Comparison of ENCODE assay signal across 21 mouse cellular contexts in the genomic region with DNA sequence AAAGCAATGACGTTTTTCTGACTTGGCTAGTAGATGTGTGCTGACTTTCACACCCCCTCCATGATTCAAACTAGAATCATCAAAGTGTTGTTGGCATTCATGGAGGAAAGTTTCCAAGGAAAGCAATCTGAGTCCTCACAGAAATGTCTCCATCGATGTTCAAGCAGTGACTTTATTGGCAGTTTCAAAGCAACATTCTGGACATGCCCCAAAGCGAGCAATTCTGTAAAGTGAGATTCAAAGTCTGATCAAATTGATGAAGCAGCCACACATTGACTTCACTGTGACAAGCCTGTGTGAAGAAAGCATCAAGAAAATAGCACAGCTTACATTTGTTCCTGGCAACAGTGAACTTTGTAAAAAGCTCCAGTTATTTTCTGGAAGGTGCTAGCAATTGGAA.
DNase-seq lines count a peak whose midpoint lies in the region; ATAC-seq and TF ChIP-seq lines count a peak whose summit lies in the region.
"Had no signal": no experiment of that assay in that cellular context is flagged by ENCODE, and none has a peak within 500 bp of the region (broad histone marks: within the 10 kb centered on the region; RNA-seq: fewer than 3 reads in every experiment).

No protein-coding gene starts in this region.

- ATAC-seq in forebrain, postnatal 0 days: peak; percentile 54; the same call in 1 of the 2 replicates
- no peak for ATAC-seq in forebrain, embryonic 12.5 days (ENCODE audit: low FRiP score)
- no peak for ATAC-seq in lung, embryonic 14.5 days (ENCODE audit: insufficient read depth)
- ATAC-seq in midbrain, postnatal 0 days (ENCODE audit: low FRiP score): no peak
- ATAC-seq: forebrain, embryonic 13.5 days; hindbrain, embryonic 16.5 days; inflammation-experienced regulatory T-cells, adult 6 months had no signal

- H3K4me3 ChIP-seq in forebrain, postnatal 0 days (ENCODE audit: low read depth, low read length): no peak overlapping the region
- H3K4me3 ChIP-seq in forebrain, embryonic 12.5 days (replicated peaks): no peak overlapping the region
- no peak overlapping the region for H3K4me3 ChIP-seq in lung, embryonic 14.5 days (ENCODE audit: low read depth, low read length)
- H3K4me3 ChIP-seq in midbrain, postnatal 0 days (ENCODE audit: low read depth, low read length): no peak overlapping the region
- H3K4me3 ChIP-seq in cerebellum, adult 2 months (replicated peaks; ENCODE audit: insufficient read depth, low read depth, low read length): no peak overlapping the region
- H3K4me3 ChIP-seq: embryonic facial prominence, embryonic 15.5 days; erythroblast, embryonic 14.5 days; forebrain, embryonic 13.5 days; hindbrain, embryonic 12.5 days had no signal

- H3K9me3 ChIP-seq in forebrain, postnatal 0 days (ENCODE audit: low read length): no peaks in the 10 kb centered on the region
- H3K9me3 ChIP-seq in forebrain, embryonic 12.5 days: no peaks in the 10 kb centered on the region
- H3K9me3 ChIP-seq in lung, embryonic 14.5 days (ENCODE audit: low read depth, low read length): no peaks in the 10 kb centered on the region
- no peaks in the 10 kb centered on the region for H3K9me3 ChIP-seq in midbrain, postnatal 0 days (ENCODE audit: low read length)
- H3K9me3 ChIP-seq: embryonic facial prominence, embryonic 15.5 days; forebrain, embryonic 13.5 days; hindbrain, embryonic 12.5 days had no signal

- H3K4me1 ChIP-seq in forebrain, postnatal 0 days (ENCODE audit: insufficient read depth): no peaks in the 10 kb centered on the region
- no peaks in the 10 kb centered on the region for H3K4me1 ChIP-seq in forebrain, embryonic 12.5 days
- no peaks in the 10 kb centered on the region for H3K4me1 ChIP-seq in lung, embryonic 14.5 days (ENCODE audit: insufficient read depth)
- H3K4me1 ChIP-seq in midbrain, postnatal 0 days (ENCODE audit: insufficient read depth, low read length): no peaks in the 10 kb centered on the region
- no peaks in the 10 kb centered on the region for H3K4me1 ChIP-seq in cerebellum, adult 2 months (ENCODE audit: control insufficient read depth, insufficient read depth, low read length)
- H3K4me1 ChIP-seq: embryonic facial prominence, embryonic 15.5 days; forebrain, embryonic 13.5 days; hindbrain, embryonic 12.5 days had no signal

- no peak overlapping the region for H3K27ac ChIP-seq in forebrain, postnatal 0 days (ENCODE audit: low read depth, low read length)
- H3K27ac ChIP-seq in forebrain, embryonic 12.5 days: no peak overlapping the region
- no peak overlapping the region for H3K27ac ChIP-seq in lung, embryonic 14.5 days (ENCODE audit: low read depth)
- no peak overlapping the region for H3K27ac ChIP-seq in midbrain, postnatal 0 days (ENCODE audit: low read depth, low read length)
- H3K27ac ChIP-seq in cerebellum, adult 2 months (ENCODE audit: insufficient read depth, low read length): no peak overlapping the region
- H3K27ac ChIP-seq: embryonic facial prominence, embryonic 15.5 days; forebrain, embryonic 13.5 days; hindbrain, embryonic 12.5 days had no signal

- H3K36me3 ChIP-seq in forebrain, postnatal 0 days (ENCODE audit: insufficient read depth): no peaks in the 10 kb centered on the region
- H3K36me3 ChIP-seq in forebrain, embryonic 12.5 days (replicated peaks): no peaks in the 10 kb centered on the region
- no peaks in the 10 kb centered on the region for H3K36me3 ChIP-seq in lung, embryonic 14.5 days (ENCODE audit: insufficient read depth)
- no peaks in the 10 kb centered on the region for H3K36me3 ChIP-seq in midbrain, postnatal 0 days (ENCODE audit: insufficient read depth, low read length)
- H3K36me3 ChIP-seq: embryonic facial prominence, embryonic 15.5 days; hindbrain, embryonic 12.5 days had no signal

- H3K27me3 ChIP-seq in forebrain, postnatal 0 days (ENCODE audit: insufficient read depth, low read length): no peaks in the 10 kb centered on the region
- no peaks in the 10 kb centered on the region for H3K27me3 ChIP-seq in forebrain, embryonic 12.5 days
- H3K27me3 ChIP-seq in lung, embryonic 14.5 days (ENCODE audit: insufficient read depth, low read length): no peaks in the 10 kb centered on the region
- no peaks in the 10 kb centered on the region for H3K27me3 ChIP-seq in midbrain, postnatal 0 days (ENCODE audit: insufficient read depth, low read length)
- H3K27me3 ChIP-seq in cerebellum, adult 2 months (ENCODE audit: control insufficient read depth, insufficient read depth, low read length): no peaks in the 10 kb centered on the region
- H3K27me3 ChIP-seq: embryonic facial prominence, embryonic 15.5 days; forebrain, embryonic 13.5 days; hindbrain, embryonic 12.5 days had no signal

- H3K4me2 ChIP-seq in forebrain, postnatal 0 days (ENCODE audit: low read depth): no peak overlapping the region
- no peak overlapping the region for H3K4me2 ChIP-seq in forebrain, embryonic 12.5 days
- no peak overlapping the region for H3K4me2 ChIP-seq in lung, embryonic 14.5 days
- H3K4me2 ChIP-seq in midbrain, postnatal 0 days (ENCODE audit: low read depth, low read length, poor library complexity, severe bottlenecking): no peak overlapping the region
- H3K4me2 ChIP-seq: embryonic facial prominence, embryonic 15.5 days; forebrain, embryonic 13.5 days; hindbrain, embryonic 12.5 days had no signal

- no peak overlapping the region for H3K9ac ChIP-seq in forebrain, postnatal 0 days
- H3K9ac ChIP-seq in forebrain, embryonic 12.5 days: no peak overlapping the region
- H3K9ac ChIP-seq in lung, embryonic 14.5 days: no peak overlapping the region
- H3K9ac ChIP-seq in midbrain, postnatal 0 days (replicated peaks; ENCODE audit: low read length, poor library complexity, severe bottlenecking): no peak overlapping the region
- H3K9ac ChIP-seq: embryonic facial prominence, embryonic 15.5 days; forebrain, embryonic 13.5 days; hindbrain, embryonic 12.5 days had no signal

- WGBS in forebrain, postnatal 0 days: 66% methylated on average over 3 of the region's 3 CpGs
- WGBS in forebrain, embryonic 12.5 days: 76% methylated on average over 3 of the region's 3 CpGs
- WGBS in lung, embryonic 14.5 days: 42% methylated on average over 3 of the region's 3 CpGs
- 78% methylated on average over 3 of the region's 3 CpGs for WGBS in midbrain, postnatal 0 days
- WGBS in cerebellum, adult 2 months: 69% methylated on average over 3 of the region's 3 CpGs

- no peak for TF ChIP-seq CTCF in forebrain, postnatal 0 days (IDR thresholded peaks at IDR 0.05; ENCODE audit: low read depth)
- TF ChIP-seq CTCF in lung, embryonic 14.5 days (IDR thresholded peaks at IDR 0.05; ENCODE audit: low read depth): no peak
- no peak for TF ChIP-seq CTCF in brain, embryonic 14.5 days (IDR thresholded peaks at IDR 0.05; ENCODE audit: borderline replicate concordance, extremely low read depth, insufficient read depth, insufficient read length)
- TF ChIP-seq CTCF in midbrain, postnatal 0 days (IDR thresholded peaks at IDR 0.05): no peak
- TF ChIP-seq CTCF in cerebellum, adult 2 months (IDR thresholded peaks at IDR 0.05; ENCODE audit: borderline replicate concordance, insufficient read depth, low read depth, low read length): no peak

- DNase-seq in forebrain, postnatal 0 days: peak; percentile 65
- DNase-seq in lung, embryonic 14.5 days: peak; percentile 42
- DNase-seq in lung, postnatal 36 days: no peak
- DNase-seq in brain, embryonic 14.5 days (ENCODE audit: low read depth): peak; percentile 24
- DNase-seq in midbrain, postnatal 0 days (ENCODE audit: low spot score): no peak
- DNase-seq in cerebellum, adult 2 months: no peak
- DNase-seq: adrenal gland, postnatal 10 days; cerebellum, adult 8-10 months; cerebellum, postnatal 14 days; embryo, embryonic 11 days; gastrocnemius, postnatal 36 days; heart, adult 11 months; heart, postnatal 10 days; heart, postnatal 4 days had no signal

- TF ChIP-seq POLR2A in brain, embryonic 14.5 days (IDR thresholded peaks at IDR 0.05; ENCODE audit: borderline replicate concordance, extremely low read depth, insufficient read depth, insufficient read length, poor library complexity, severe bottlenecking): no peak
- TF ChIP-seq POLR2A in cerebellum, adult 2 months (IDR thresholded peaks at IDR 0.05; ENCODE audit: borderline replicate concordance, insufficient read depth, low read length): no peak

Comparison
In these comparisons a context has a peak if more than half of its experiments do, and no peak if none do; other contexts are left out.
1. DNase-seq: peak in forebrain, postnatal 0 days (single experiment), lung, embryonic 14.5 days (single experiment) and brain, embryonic 14.5 days (single experiment); none in lung, postnatal 36 days (single experiment), midbrain, postnatal 0 days (single experiment) and cerebellum, adult 2 months (0 of 2).